Mouse (Mus musculus) adrenal gland, postnatal 4 days (tissue): Measurements from ENCODE around the gene Rmdn2. TPM values are rescaled to one million over a fixed set of nuclear protein-coding genes. Genes with fewer than 3 reads are reported as not detected.

Source experiments
- DNase-seq, 2 experiments: peaks; one replicate each; pipeline ENCODE4 v3.0.0; 2021 to 2022; ENCODE audit warnings: low spot score in 2 of 2, mixed read lengths in 2 of 2
- total RNA-seq, 2 experiments: library from RNA; stranded (reverse); gene quantifications; 2 replicates each; pipeline ENCODE4 v1.2.3; 2021

Gene Rmdn2
- total RNA-seq, 2 experiments from 2014 or later = 276 to 287 TPM

- no peak for DNase-seq
Observed at GRCm38 (mm10) chr17:79695541-79695940, 83.9 kb downstream of the Rmdn2 start.

DNA sequence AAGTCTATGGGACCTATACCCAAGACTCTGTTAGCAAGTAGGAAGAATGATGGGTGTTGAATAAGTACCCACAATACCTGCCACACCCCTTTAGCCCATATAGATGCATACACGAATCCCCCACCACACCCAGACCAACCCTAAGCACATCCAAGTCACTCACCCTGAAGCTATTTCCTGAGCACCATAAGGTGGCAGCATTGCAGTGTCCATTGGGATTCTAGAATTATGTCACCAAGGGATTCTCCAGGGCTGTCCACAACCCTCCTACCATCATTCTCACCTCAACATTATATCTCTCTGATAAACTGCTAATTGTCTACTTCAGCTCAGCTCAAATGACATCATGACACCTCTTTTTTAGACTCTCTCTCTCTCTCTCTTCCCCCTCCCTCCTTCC, 87.5 kb downstream of the Rmdn2 start:
- DNase-seq = no peak

DNA sequence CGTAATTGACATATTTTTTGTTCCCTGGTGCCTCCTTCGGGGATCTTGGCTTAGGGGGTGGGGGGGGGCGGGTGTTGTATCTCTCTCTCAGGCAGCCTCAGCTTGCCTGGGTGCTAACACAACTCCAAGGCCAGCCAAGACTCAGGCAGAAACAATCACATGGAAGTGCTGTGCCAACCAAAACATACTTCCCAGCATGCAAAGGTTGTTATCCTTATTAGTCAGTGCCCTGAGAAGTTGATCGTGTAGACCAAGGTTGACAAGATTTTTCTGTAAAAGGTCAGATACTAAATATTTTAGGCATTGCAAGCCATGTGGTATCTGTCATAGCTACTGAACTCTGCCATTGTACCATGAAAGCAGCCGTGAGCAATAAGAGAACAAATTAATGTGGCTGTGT, 89.2 kb downstream of the Rmdn2 start:
- no peak for DNase-seq

DNA sequence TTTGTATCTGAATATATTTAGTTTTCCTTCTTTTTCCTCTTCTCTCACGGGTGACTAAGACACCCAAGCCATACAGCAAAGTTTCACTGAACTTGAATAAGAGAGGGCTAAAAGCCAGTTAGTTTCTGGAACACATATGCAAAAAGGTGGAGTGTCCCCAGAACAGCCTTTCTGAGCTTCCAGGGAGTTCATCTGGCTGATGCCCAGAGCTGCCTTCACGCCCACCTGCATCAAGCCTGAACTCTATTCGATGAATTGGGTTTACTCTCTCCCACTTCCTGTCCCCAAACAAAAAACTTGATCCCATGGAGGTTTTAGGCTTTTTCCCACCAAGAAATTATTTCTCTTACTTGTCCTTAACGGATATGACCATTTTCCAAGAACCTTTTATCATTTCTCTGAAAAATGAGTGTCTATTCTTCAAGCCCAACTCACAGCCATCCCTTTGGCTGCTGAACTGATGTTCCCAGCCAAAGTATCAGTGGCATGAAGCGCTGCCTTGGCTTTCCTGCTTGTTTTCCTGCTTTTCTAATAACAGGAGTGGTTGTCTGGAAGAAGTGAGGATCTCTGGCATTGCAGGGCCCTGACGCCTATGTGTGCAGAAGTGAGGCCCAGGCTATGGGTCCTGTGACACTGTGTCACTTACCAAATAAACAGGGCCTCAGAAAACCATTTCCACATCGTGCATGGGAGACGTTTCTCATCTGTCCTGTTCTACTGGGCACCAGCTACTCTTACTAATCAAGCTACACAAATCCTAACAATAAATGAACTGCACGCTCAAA, 94.2 kb downstream of the Rmdn2 start:
- DNase-seq = no peak

DNA sequence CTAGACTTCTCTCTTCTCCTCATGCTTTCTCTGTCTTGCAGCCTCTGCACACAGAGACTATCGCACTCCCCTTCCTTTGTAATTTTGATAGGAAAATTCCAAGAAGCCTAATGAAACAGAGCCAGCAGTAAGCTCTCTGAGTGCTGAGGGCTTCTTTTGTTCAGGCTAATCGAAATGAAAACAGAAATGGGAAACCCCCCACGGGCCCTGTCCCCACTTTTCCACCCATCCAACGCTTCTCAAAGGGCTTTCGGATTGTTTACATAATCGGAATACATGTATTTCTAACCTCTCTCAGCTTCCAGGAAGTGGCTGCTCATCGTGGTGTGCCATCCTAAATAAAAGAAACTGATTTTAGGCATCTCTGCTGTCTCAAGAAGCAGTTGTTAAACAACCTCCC, 96.5 kb downstream of the Rmdn2 start:
- no peak for DNase-seq

- DNase-seq = no peak
Observed at GRCm38 (mm10) chr17:79709718-79710117, 98.1 kb downstream of the Rmdn2 start.

DNA sequence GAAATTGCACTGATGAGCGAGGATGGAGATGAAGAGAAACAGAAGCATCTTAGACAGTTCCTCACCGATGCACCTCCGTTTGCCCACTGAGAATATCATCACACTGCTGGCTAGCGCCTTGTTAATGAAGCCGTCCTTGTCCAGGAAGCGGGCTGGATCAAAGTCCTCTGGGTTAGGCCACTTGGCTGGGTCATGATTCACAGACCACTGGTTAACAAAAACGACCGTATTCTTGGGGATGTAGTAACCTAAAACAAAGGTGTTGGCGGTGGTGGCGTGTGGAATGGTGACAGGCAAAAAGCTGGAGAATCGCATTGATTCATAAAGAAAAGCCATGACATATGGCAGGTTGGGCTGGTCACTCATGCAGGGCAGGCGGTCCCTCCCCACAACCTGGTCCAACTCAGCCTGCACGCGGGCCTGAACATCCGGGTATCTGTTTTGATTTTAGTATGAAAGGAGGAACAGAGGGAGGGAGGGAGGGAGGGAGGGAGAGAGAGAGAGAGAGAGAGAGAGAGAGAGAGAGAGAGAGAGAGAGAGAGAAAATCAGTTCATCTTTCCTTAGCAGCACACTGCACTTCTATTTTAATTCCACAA, 98.7 kb downstream of the Rmdn2 start:
- no peak for DNase-seq

DNA sequence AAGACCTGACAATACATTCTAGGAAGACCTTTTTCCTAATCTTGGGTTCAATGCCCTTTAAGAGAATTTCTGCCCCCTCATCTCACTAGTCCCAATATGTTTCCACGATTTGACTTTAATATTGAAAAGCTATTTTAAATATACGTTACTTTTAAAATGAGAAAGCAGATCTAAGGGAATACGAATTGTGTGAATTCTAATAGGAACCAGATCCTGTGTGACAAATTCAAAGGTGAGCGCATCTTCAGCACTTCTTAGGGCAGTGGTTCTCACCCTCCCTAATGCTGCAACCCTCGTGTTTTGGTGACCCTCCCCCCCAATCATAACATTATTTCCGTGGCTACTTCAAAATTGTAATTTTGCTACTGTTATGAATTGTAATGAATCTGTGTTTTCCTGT, 100.3 kb downstream of the Rmdn2 start:
- no peak for DNase-seq

DNA sequence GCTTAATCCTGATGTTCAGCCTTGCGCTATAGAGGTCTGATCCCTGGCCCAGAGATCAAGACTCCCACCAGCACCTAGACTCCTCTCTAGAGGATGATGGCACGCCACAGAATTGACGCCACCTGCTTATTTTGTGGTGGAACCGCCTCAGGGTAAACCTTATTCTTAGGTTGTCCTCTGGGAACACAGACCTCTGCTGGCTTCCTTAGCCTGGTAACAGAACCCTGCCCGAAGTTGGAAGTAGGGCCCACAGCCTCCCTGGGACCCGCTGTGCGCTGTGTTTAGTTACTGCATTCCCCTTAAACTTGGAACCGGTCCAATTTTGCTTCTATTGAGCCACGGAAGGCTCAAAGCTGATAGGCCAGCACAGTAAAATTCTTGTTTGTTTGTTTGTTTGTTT, 100.9 kb downstream of the Rmdn2 start:
- DNase-seq = no peak

DNA sequence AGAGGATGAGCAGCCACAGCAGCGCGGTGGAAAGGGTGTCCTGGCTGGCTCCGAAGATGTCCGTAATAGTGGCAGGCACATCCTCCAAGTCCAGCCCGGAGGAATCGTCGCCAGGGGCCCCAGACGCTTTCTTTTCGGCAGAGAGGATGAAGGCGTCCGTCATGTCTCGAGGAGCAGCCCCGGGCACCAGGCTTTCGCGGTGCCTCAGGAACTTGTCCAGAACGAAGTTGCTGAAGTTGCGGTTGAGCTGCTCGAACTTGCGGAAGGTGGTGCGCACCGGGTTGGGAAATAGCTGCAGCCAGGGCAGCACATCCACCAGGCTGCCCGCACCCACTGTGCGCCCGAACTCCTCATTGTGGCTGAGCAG, 101.6 kb downstream of the Rmdn2 start:
- no peak for DNase-seq

GRCm38 (mm10) chr17:79713643-79714367, 102.1 kb downstream of the Rmdn2 start:
- no peak for DNase-seq

GRCm38 (mm10) chr17:79714368-79714895, 102.8 kb downstream of the Rmdn2 start:
- DNase-seq = no peak

GRCm38 (mm10) chr17:79714931-79715637, 103.4 kb downstream of the Rmdn2 start, which contains the start of gene Cyp1b1:
Cyp1b1 (minus strand) TSS chr17:79715061.
- DNase-seq = no peak

DNA sequence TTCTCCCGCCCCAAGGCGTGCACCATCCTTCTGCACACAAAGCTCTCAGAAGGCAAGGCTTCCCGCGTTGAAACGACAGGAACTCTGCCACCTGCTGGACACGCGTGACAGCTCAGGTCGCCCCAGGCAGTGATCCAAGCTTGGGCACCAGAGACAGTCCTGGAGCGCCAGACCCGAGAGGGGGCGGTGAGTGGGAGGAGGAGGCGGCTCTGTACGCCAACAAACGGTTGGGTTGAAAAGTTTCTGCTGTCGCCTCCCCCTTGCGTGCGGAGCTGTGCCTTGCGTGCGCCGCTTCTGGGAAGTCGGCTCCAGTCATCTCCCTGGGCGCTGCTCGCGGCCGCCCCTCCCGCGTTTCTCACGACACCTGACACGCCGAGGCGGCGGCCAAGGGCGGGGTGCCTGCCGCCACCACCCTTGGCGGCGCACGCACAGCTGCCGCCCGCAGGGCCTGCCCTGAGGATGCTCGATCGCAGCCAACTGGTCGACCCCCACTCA, 104.0 kb downstream of the Rmdn2 start:
- DNase-seq = peak; percentile 55 to 70

DNA sequence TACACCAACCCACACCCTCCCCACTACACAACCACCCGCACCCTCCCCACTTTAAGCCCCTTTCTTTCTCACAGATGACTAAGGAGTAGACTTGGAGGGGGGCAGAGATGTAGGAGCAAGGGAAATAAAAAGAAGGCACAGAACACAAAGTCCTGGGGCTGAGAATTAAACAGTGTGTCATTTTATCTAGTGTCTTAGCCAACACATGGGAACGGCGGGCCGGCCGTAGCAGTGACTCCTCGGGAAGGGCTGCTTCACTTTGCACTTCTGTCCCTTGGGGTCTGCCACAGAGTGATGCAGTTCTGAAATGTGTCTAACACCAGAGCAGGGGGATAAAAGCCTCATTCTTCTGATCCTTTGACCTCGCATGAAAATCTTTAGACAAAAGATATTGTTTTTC, 109.0 kb downstream of the Rmdn2 start:
- DNase-seq = no peak

- no peak for DNase-seq
Observed at GRCm38 (mm10) chr17:79726613-79727012, 115.0 kb downstream of the Rmdn2 start.

- no peak for DNase-seq
Observed at GRCm38 (mm10) chr17:79728053-79728584, 116.5 kb downstream of the Rmdn2 start.

- DNase-seq = no peak
Observed at GRCm38 (mm10) chr17:79728585-79729503, 117.2 kb downstream of the Rmdn2 start.

GRCm38 (mm10) chr17:79730988-79731387, 119.3 kb downstream of the Rmdn2 start:
- no peak for DNase-seq

DNA sequence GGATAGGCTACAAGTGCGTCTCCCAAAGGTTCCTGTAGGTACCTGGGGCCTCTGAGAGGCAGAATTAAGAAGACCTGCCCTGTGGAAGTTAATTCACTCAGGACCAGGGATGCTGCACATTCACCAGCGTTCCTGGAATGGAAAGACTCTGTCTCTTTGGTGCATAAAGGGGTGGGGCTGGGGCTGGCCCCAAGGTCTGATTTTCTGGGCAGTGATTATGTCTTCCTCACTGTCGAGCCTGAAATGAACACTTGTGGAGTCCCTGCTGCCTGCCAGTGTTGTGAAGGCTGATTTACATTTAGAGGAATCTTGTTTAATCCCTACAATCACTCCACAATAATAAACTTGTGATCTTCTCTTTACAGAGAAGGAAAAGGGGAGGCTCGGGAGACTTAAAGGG, 121.4 kb downstream of the Rmdn2 start:
- no peak for DNase-seq
